Mouse (Mus musculus): ENCODE results near the gene Arhgef33. TPM values are rescaled to one million over a fixed set of nuclear protein-coding genes. Genes with fewer than 3 reads are reported as not detected.

The Arhgef33 gene
- polyA plus RNA-seq, 1 experiment from 2014 or later = 0.91 TPM

Other genes with a start within 250 kb of the Arhgef33 start
- gene Hnrnpll, start 245.1 kb upstream of the Arhgef33 start, polyA plus RNA-seq (2015; fragmentation: Nextera tagmentation; extraction: Ambion mirVana) = 37.2 and 48.7 TPM in 2 replicates
- 13.0 and 13.4 TPM in 2 replicates for gene Galm, start 179.9 kb upstream of the Arhgef33 start, polyA plus RNA-seq (2015; fragmentation: Nextera tagmentation; extraction: Ambion mirVana)
- gene Srsf7, start 100.1 kb upstream of the Arhgef33 start, polyA plus RNA-seq (2015; fragmentation: Nextera tagmentation; extraction: Ambion mirVana) = 252 and 294 TPM in 2 replicates
- gene Ttc39d, start 99.9 kb upstream of the Arhgef33 start, polyA plus RNA-seq (2015; fragmentation: Nextera tagmentation; extraction: Ambion mirVana) = 0.10 TPM in 1 of 2 replicates, not detected in the other
- 24.2 and 26.0 TPM in 2 replicates for gene Gemin6, start 83.0 kb upstream of the Arhgef33 start, polyA plus RNA-seq (2015; fragmentation: Nextera tagmentation; extraction: Ambion mirVana)
- 23.8 and 25.3 TPM in 2 replicates for gene Morn2, start 17.2 kb upstream of the Arhgef33 start, polyA plus RNA-seq (2015; fragmentation: Nextera tagmentation; extraction: Ambion mirVana)
- gene Dhx57, start 16.9 kb upstream of the Arhgef33 start, polyA plus RNA-seq (2015; fragmentation: Nextera tagmentation; extraction: Ambion mirVana) = 7.4 and 9.2 TPM in 2 replicates
- gene Gm10190, start 66.1 kb downstream of the Arhgef33 start, polyA plus RNA-seq (2015; fragmentation: Nextera tagmentation; extraction: Ambion mirVana) = 0.96 and 1.3 TPM in 2 replicates
- 2.5 and 3.1 TPM in 2 replicates for gene Sos1, start 173.0 kb downstream of the Arhgef33 start, polyA plus RNA-seq (2015; fragmentation: Nextera tagmentation; extraction: Ambion mirVana)

Data from heart, embryonic 15.5 days (tissue).